Mouse (Mus musculus) heart, postnatal 14 days (tissue): ENCODE measurements around the gene Supt3. TPM values are rescaled to one million over a fixed set of nuclear protein-coding genes. Genes with fewer than 3 reads are reported as not detected.

Experiments used
- DNase-seq, 2 experiments: peaks; one replicate each; pipeline ENCODE4 v3.0.0; 2021 to 2022
- intact Hi-C: fragments of 180-260 bp; cut with DNase I; formaldehyde crosslinking; loops from one replicate; pipeline ENCODE4 v1.15.1; 2025
- total RNA-seq, 2 experiments: library from RNA; stranded (reverse); gene quantifications; 2 replicates each; pipeline ENCODE4 v1.2.3; 2021

Supt3 gene
- total RNA-seq, 2 experiments from 2014 or later, result 10.7 to 11.1 TPM

- intact Hi-C loops, result no loop called here
- no peak for DNase-seq
Measured at GRCm38 (mm10) chr17:44945333-44945732, 168.4 kb downstream of the Supt3 start.

GRCm38 (mm10) chr17:44948321-44948720 is 171.4 kb downstream of the Supt3 start:
- intact Hi-C loops, result no loop called here
- DNase-seq, result no peak

- intact Hi-C loops, result no loop called here
- DNase-seq, result no peak
Measured at GRCm38 (mm10) chr17:44956671-44957070, 179.7 kb downstream of the Supt3 start.

GRCm38 (mm10) chr17:44963051-44963798 is 186.3 kb downstream of the Supt3 start:
- DNase-seq, result no peak

GRCm38 (mm10) chr17:44967186-44967585 is 190.2 kb downstream of the Supt3 start:
- no peak for DNase-seq

More at GRCm38 (mm10) chr17:44963051-44963798, 186.3 kb downstream of the Supt3 start:
- intact Hi-C loops, result no loop called here

GRCm38 (mm10) chr17:44970255-44970654 is 193.3 kb downstream of the Supt3 start:
- intact Hi-C loops, result no loop called here
- DNase-seq, result no peak

More at GRCm38 (mm10) chr17:44967186-44967585, 190.2 kb downstream of the Supt3 start:
- intact Hi-C loops, result no loop called here

- DNase-seq, result no peak
- intact Hi-C loops, result no loop called here
Measured at GRCm38 (mm10) chr17:44973489-44973888, 196.5 kb downstream of the Supt3 start.

- DNase-seq, result no peak
- intact Hi-C loops, result no loop called here
Measured at GRCm38 (mm10) chr17:44977690-44978089, 200.7 kb downstream of the Supt3 start.

GRCm38 (mm10) chr17:44987964-44988363 is 211.0 kb downstream of the Supt3 start:
- intact Hi-C loops, result no loop called here
- DNase-seq, result no peak

- no peak for DNase-seq
- intact Hi-C loops, result no loop called here
Measured at GRCm38 (mm10) chr17:45003311-45003710, 226.4 kb downstream of the Supt3 start.

GRCm38 (mm10) chr17:45004477-45005170 is 227.7 kb downstream of the Supt3 start:
- intact Hi-C loops, result no loop called here
- no peak for DNase-seq

- intact Hi-C loops, result no loop called here
Measured at GRCm38 (mm10) chr17:45007461-45007860, 230.5 kb downstream of the Supt3 start.

GRCm38 (mm10) chr17:45008663-45009062 is 231.7 kb downstream of the Supt3 start:
- intact Hi-C loops, result no loop called here
- no peak for DNase-seq

More at GRCm38 (mm10) chr17:45007461-45007860, 230.5 kb downstream of the Supt3 start:
- no peak for DNase-seq

- no peak for DNase-seq
- intact Hi-C loops, result no loop called here
Measured at GRCm38 (mm10) chr17:45010409-45010808, 233.5 kb downstream of the Supt3 start.

- no peak for DNase-seq
- intact Hi-C loops, result no loop called here
Measured at GRCm38 (mm10) chr17:45016746-45017145, 239.8 kb downstream of the Supt3 start.

- DNase-seq, result peak; percentile 4 to 45
- intact Hi-C loops, result no loop called here
Measured at GRCm38 (mm10) chr17:45020155-45020930, 243.4 kb downstream of the Supt3 start.

- DNase-seq, result peak in 1 of 2 experiments; percentile 9
- intact Hi-C loops, result no loop called here
Measured at GRCm38 (mm10) chr17:45028441-45028840, 251.5 kb downstream of the Supt3 start.

GRCm38 (mm10) chr17:45029106-45029505 is 252.2 kb downstream of the Supt3 start:
- no peak for DNase-seq
- intact Hi-C loops, result no loop called here

- DNase-seq, result no peak
- intact Hi-C loops, result no loop called here
Measured at GRCm38 (mm10) chr17:45032209-45032608, 255.3 kb downstream of the Supt3 start.

GRCm38 (mm10) chr17:45033617-45034016 is 256.7 kb downstream of the Supt3 start:
- intact Hi-C loops, result no loop called here
- DNase-seq, result no peak

GRCm38 (mm10) chr17:45041084-45041483 is 264.1 kb downstream of the Supt3 start:
- no peak for DNase-seq
- intact Hi-C loops, result no loop called here
